Mouse (Mus musculus) spleen, adult 12 weeks (tissue): ENCODE data around the gene Gm10642.

Experiments used
- DNase-seq: peaks from one replicate; pipeline ENCODE4 v3.0.0; 2022; ENCODE audit warnings: low spot score

Gene Gm10642

GRCm38 (mm10) chr9:70656130-70657007 is at the start of gene Gm10642:
Gene Gm10642, plus strand, starts transcription at chr9:70656251.
- DNase-seq: peak; percentile 65

DNA sequence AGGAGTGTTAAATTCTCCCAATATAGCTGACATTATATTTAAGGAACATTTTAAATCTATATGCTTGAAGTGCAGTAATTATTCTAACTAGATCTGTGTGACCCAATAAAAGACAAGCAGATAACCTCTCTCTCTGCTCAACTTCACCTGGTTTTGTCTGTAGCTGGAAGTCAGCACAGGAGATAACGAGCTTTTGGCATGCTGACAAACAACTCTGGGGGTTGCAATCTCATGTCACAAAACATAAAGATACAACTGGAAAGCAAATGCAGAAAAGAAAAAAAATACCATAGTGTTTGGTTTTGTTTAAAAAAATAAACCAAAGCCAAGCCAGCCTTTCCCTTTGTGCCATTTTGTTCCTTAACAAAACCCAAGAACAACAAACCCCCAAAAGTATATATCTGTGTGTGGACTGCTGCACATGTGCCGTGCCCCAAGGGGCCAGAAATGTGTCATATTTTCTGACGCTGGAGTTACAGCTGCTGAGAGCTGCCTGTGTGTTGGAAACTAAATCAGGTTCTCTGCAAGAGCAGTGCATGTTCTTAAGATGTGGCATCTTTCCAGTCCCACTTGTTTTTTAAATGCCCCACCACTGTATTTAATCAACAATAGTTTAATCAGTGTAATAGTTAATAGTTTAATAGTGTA is 44.9 kb upstream of the Gm10642 start:
- DNase-seq: no peak

DNA sequence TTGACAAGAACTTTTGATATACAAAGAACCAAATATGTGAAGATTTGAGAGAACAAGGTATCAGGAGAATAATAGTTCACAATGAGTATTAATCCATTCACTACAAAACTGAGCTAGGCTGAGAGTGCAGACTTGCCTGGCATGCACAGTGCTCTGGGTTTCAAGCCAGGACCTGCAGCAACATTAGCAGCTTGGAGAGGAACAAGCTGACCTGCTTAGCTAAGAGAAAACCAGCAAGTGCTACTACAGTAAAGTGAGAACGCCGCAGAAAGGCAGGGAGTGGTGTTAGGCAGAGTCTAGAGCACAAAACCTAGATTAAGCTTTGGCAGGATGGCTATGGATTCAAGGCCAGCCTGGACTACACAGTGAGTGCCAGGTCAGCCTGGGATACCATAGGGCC is 26.3 kb upstream of the Gm10642 start:
- DNase-seq: no peak

- no peak for DNase-seq
Measured at GRCm38 (mm10) chr9:70631665-70632064, 24.4 kb upstream of the Gm10642 start.

GRCm38 (mm10) chr9:70636748-70637147 is 19.3 kb upstream of the Gm10642 start:
- no peak for DNase-seq

DNA sequence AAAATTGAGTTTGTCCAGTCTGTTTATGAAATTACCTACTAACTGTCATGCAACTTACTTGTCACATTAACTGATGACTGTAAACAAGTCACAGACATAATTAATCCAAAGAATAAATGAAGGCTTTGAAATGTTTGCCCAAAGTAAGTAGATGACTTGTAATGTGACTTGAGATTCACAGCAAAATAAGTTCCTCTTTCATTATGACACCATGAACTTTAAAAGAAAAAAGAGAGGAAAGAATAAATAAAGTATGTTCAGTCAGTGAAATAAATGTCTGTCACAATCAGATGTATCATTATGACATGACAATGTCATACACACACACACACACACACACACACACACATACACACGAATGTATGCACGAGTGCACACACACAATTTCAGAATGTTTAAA is 5.8 kb upstream of the Gm10642 start:
- DNase-seq: no peak

DNA sequence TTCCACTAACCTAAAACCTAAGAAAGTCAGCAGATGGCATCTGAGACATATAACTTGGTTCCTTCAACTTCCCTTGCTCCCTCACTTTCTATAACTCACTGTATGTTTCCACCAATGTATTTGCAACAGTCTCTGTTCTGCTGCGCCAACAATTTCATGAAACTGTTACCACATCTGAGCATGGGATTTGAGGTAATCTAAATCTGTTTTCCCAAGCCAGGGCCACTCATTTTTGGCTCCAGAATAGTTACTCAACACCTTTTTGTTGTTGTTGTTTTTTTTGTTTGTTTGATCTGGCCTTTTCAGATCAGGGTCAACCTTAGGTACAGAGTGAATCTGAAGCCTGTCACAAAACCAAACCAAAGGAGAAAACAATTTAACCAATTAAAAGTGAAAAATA is 5.1 kb upstream of the Gm10642 start:
- no peak for DNase-seq

- DNase-seq: no peak
Measured at GRCm38 (mm10) chr9:70652221-70652620, 3.8 kb upstream of the Gm10642 start.

DNA sequence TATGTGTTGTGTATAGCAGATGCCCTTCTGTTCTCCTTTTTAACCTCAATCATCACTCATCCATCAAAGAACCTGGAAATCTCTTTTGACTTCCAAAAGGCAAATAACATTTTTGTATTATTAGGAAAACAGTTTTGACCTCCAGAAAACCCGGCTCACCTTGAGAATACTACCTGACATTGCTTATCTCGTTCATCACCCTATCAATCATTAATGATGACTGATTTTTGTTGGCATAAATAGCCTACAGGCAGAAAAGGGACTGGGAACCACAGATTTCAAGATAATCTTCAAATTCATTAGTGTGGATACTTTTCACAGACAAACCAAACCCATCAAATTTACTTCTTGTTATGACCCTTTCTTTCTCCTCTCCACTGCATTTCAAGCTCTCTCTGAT is 2.2 kb upstream of the Gm10642 start:
- DNase-seq: no peak

- no peak for DNase-seq
Measured at GRCm38 (mm10) chr9:70654496-70654895, 1.6 kb upstream of the Gm10642 start.

DNA sequence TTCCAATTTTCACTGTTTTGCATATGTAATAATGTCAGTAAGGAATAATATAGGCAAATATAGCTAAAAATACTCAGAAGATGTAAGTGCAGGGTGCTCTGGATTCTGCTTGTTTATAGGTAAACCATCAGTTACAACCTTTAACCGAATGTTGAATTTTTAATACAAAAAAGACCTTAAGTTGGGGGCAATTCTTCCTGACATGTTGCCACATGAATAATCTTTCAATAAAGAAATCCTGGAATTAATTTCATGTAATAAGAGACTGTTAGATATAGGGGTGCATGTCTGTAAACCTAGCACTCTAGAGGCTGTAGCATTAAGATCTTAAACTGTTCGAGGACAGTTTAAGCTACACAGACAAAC is 304 bp upstream of the Gm10642 start:
- no peak for DNase-seq

DNA sequence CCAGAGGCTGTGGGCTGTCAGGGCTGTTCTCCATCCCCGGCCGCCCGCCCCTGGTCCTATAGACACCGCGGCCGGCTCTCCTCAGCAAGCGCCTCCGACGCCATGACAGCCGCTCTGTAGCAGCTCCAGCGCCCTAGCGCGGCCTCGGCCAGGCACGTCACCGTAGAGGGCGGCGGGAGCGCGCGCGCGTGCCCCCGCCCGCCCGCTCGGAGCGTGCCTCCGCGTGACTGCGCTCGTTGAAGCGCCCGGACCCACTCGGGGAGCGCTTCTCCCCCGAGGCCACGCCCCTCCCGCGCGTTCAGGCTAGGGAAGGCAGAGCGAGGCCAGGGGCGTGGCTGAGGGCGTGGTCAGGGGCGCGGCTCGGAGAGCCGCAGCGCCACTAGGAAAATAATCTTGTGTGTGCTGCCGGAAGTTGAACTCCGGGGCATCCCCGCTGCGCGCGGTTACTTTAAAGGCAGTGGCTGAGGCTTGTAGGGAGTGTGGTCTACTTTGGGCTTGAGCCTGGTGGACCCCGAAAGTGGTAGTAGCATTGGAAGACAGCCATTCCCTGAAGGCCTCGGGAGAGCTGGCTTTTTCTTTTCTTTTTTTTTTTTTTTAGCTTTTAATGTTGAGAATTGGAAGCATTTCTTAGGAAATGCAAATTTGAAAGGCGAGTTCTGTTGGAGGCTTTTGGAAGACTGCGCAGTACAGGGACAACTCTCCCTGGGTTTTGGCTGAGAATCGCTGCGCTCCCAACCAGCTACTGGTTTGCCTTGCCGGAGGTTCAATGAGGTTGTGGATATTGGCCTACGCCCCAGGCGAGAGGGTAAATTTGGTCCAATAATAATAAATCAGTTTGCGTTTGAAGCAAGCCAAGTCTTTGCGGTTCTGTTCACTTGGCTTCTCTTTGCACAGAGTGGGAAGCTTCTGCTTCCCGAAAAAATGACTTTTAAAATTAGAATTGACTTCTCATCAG is 1.2 kb downstream of the Gm10642 start, which contains the start of gene Mindy2:
Mindy2 (minus strand) TSS at position 162 of the 955 bp plus-strand sequence.
- peak; percentile 98 for DNase-seq

GRCm38 (mm10) chr9:70658266-70658665 is 2.2 kb downstream of the Gm10642 start:
- no peak for DNase-seq

DNA sequence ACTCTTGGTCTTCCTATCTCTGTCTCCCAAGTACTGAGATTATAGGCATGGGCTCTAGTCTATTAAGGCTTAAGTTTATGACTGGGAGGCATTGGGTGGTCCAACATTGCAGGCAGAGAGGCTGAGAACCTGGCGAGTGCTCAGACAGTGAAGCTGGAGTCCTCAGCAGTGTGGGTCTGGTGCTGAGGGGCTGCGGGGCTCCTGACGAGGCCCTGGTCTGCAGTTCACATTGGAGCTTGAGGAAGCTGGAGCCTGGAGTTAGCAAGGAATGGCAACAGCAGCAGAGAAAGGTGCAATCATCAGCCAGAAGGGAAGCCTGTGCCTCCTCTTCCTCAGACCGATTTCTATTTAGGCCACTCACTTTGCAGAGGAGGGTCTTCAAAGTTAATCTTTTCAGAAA is 8.8 kb downstream of the Gm10642 start:
- DNase-seq: no peak

DNA sequence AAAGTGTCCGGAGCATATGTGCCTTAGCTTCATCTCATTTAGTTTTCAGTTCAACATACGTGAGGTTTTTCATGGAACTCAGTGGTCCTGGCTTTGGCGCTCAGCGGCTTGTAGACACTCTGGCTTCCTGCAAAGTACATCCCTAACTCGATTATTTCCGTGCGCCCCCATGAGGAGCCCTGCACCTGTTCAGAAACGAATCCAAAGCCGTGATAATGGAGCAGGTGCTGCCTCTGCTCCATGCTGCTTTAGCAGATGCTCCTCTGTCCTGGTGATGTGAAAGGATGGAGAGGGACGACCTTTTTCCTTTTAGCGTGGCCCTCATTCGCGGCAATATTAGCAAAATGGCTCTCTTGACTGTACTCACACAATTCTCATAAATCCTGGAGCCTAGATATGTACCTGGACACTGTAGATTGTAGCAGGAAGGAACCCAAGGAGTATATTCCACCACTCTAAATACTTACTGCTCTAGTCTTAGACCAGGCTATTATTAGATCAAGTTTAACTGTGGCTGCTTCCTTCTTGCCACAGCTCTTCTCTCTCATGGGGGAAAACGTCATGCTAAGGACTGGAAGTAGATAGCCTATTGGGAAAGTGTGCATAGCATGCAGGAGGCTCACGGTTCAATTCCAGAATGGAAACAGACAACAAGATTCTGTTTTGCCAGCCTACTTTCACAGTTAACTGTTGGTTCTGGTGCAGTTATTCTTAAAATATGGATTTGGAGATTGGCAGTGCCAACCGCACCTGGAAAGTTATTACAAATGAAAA is 9.5 kb downstream of the Gm10642 start:
- DNase-seq: no peak

- DNase-seq: no peak
Measured at GRCm38 (mm10) chr9:70666811-70667210, 10.8 kb downstream of the Gm10642 start.

GRCm38 (mm10) chr9:70668048-70668447 is 12.0 kb downstream of the Gm10642 start:
- no peak for DNase-seq

GRCm38 (mm10) chr9:70669197-70669596 is 13.1 kb downstream of the Gm10642 start:
- peak; percentile 52 for DNase-seq

- DNase-seq: no peak
Measured at GRCm38 (mm10) chr9:70670381-70670780, 14.3 kb downstream of the Gm10642 start.

- DNase-seq: peak; percentile 41
Measured at GRCm38 (mm10) chr9:70671278-70671677, 15.2 kb downstream of the Gm10642 start.

DNA sequence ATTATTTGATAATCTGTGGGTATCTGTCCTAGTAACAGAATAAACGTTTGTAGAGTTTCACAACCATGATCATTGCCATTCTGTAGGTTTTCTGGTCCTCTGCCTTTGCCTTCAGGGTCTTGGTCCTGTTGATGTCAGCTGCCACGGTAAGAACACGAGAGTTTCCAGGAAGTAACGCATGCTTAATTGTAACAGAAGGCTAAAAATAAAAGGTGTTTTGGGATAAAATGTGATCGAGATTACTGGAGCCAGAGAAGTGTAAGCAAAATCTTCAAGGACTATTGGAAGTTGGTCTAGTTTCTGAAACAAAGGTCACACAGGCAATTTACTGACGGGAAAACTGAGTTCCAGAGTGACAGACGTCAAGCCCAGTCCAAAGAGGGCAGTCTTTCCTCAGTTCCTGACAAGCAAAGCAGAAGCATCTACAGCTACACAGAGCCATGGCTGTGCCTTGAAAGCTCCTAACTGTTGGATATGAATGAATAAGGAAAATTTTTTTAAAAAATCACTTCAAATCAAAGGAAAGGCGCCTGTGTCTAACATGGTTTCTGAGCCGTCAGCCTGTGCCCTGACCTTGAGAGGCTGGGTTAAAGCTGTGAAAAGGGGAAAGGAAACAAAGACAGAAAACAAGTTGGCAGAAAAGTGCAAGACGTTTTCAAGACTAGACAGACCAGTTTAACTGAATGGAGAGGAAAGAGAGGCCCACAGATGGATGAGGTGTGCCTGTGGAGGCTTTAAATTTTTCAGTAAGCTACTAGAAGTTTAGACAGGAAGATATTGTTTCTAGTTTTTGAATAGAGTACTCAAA is 15.9 kb downstream of the Gm10642 start:
- no peak for DNase-seq
